Mouse (Mus musculus): ENCODE measurements around the gene Vmn2r43.

The Vmn2r43 gene

DNA sequence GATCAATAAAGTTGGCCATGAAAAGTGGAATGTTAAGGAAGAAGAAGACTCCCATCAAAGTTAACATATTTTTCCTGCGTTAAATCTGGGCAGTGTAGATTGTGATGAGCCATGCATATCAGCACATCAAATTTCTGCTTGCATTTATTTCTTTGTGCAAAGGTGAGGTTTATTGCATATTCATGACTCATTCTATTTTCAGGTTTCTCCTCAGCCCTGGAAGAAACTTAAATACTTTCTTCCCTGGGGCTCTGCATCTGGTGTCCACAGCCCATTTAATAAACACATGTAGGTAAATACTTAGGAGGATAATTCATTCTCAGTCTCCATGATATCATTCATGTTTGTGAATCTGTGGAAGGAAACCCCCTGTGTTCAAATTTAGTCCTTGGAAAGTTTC lies at the start of gene Vmn2r43:
Gene Vmn2r43 (minus strand): TSS at position 101 of the 400 bp plus-strand sequence.
- WGBS, result no CpG with 5 or more reads among the region's 1 CpGs

- no CpG with 5 or more reads among the region's 2 CpGs for WGBS
These were observed 60.2 kb downstream of the Vmn2r43 start, which contains the start of gene Vmn2r42 for GRCm38 (mm10) chr7:8200220-8200619. Vmn2r42 (minus strand) TSS chr7:8200320.
